Mouse (Mus musculus): ENCODE measurements around the gene Tnnt3. TPM values are rescaled to one million over a fixed set of nuclear protein-coding genes. Genes with fewer than 3 reads are reported as not detected.

Gene Tnnt3
- total and polyA plus RNA-seq, 2 experiments from 2014 or later = 1.3 to 3.1 TPM

GRCm38 (mm10) chr7:142537181-142537580, 38.5 kb downstream of the Tnnt3 start:
- DNase-seq (ENCODE audit: low spot score) (no peak), ATAC-seq (no peak)
- H3K36me3 ChIP-seq (ENCODE audit: insufficient read depth, low read length) = peaks cover 10% of the 10 kb centered on the region; the same call in 1 of the 2 replicates
- WGBS = 79% methylated on average over 5 of the region's 5 CpGs
- H3K4me2 ChIP-seq (ENCODE audit: low read depth, low read length) = no peak overlapping the region
- no peak overlapping the region for H3K4me3 ChIP-seq (ENCODE audit: low read length)
- TF ChIP-seq CTCF (IDR thresholded peaks at IDR 0.05; ENCODE audit: low read depth) = no peak
- no peak overlapping the region for H3K27ac ChIP-seq
- H3K9me3 ChIP-seq (ENCODE audit: low read length) = no peaks in the 10 kb centered on the region
- H3K9ac ChIP-seq (replicated peaks; ENCODE audit: low read length) = no peak overlapping the region
- H3K4me1 ChIP-seq (ENCODE audit: insufficient read depth, low read length) = peaks cover 10% of the 10 kb centered on the region
- no peaks in the 10 kb centered on the region for H3K27me3 ChIP-seq (ENCODE audit: insufficient read depth, low read length)

- no peak overlapping the region for H3K4me3 ChIP-seq (ENCODE audit: low read length)
- peak; percentile 63; the same call in 1 of the 2 replicates for ATAC-seq
- peaks cover 10% of the 10 kb centered on the region for H3K4me1 ChIP-seq (ENCODE audit: insufficient read depth, low read length)
- peaks cover 10% of the 10 kb centered on the region; the same call in 1 of the 2 replicates for H3K36me3 ChIP-seq (ENCODE audit: insufficient read depth, low read length)
- H3K27me3 ChIP-seq (ENCODE audit: insufficient read depth, low read length) = no peaks in the 10 kb centered on the region
- peak; percentile 89 for DNase-seq (ENCODE audit: low spot score)
- H3K4me2 ChIP-seq (ENCODE audit: low read depth, low read length) = no peak overlapping the region
- H3K27ac ChIP-seq = no peak overlapping the region; the same call in 1 of the 2 replicates
- H3K9ac ChIP-seq (replicated peaks; ENCODE audit: low read length) = no peak overlapping the region
- H3K9me3 ChIP-seq (ENCODE audit: low read length) = no peaks in the 10 kb centered on the region
- TF ChIP-seq CTCF (IDR thresholded peaks at IDR 0.05; ENCODE audit: low read depth) = peak; percentile 74
- 11% methylated on average over 6 of the region's 6 CpGs for WGBS
These were observed 39.2 kb downstream of the Tnnt3 start for GRCm38 (mm10) chr7:142537879-142538278.

GRCm38 (mm10) chr7:142538291-142538690, 39.7 kb downstream of the Tnnt3 start:
- no peaks in the 10 kb centered on the region for H3K9me3 ChIP-seq (ENCODE audit: low read length)
- ATAC-seq (no peak), DNase-seq (ENCODE audit: low spot score) (no peak)
- H3K9ac ChIP-seq (replicated peaks; ENCODE audit: low read length) = no peak overlapping the region
- WGBS = 33% methylated on average over 4 of the region's 4 CpGs
- H3K36me3 ChIP-seq (ENCODE audit: insufficient read depth, low read length) = peaks cover 10% of the 10 kb centered on the region; the same call in 1 of the 2 replicates
- no peak overlapping the region for H3K27ac ChIP-seq
- peaks cover 10% of the 10 kb centered on the region for H3K4me1 ChIP-seq (ENCODE audit: insufficient read depth, low read length)
- H3K4me3 ChIP-seq (ENCODE audit: low read length) = no peak overlapping the region
- no peak for TF ChIP-seq CTCF (IDR thresholded peaks at IDR 0.05; ENCODE audit: low read depth)
- H3K4me2 ChIP-seq (ENCODE audit: low read depth, low read length) = no peak overlapping the region
- no peaks in the 10 kb centered on the region for H3K27me3 ChIP-seq (ENCODE audit: insufficient read depth, low read length)

GRCm38 (mm10) chr7:142538766-142539165, 40.1 kb downstream of the Tnnt3 start:
- WGBS = 31% methylated on average over 6 of the region's 6 CpGs
- Histone ChIP-seq H3K27me3 (ENCODE audit: insufficient read depth, low read length) (no peaks in the 10 kb centered on the region), H3K4me2 (ENCODE audit: low read depth, low read length) (no peak overlapping the region), H3K4me1 (ENCODE audit: insufficient read depth, low read length) (peaks cover 6% of the 10 kb centered on the region), H3K4me3 (ENCODE audit: low read length) (no peak overlapping the region), H3K36me3 (ENCODE audit: insufficient read depth, low read length) (peaks cover 10% of the 10 kb centered on the region; the same call in 1 of the 2 replicates), H3K9me3 (ENCODE audit: low read length) (no peaks in the 10 kb centered on the region), H3K9ac (replicated peaks; ENCODE audit: low read length) (no peak overlapping the region), H3K27ac (no peak overlapping the region)
- ATAC-seq (no peak), DNase-seq (ENCODE audit: low spot score) (no peak)
- no peak for TF ChIP-seq CTCF (IDR thresholded peaks at IDR 0.05; ENCODE audit: low read depth)

- no peak for DNase-seq (ENCODE audit: low spot score)
- no peak for ATAC-seq
- TF ChIP-seq CTCF (IDR thresholded peaks at IDR 0.05; ENCODE audit: low read depth) = no peak
- Histone ChIP-seq H3K27me3 (ENCODE audit: insufficient read depth, low read length) (no peaks in the 10 kb centered on the region), H3K9ac (replicated peaks; ENCODE audit: low read length) (no peak overlapping the region), H3K4me3 (ENCODE audit: low read length) (no peak overlapping the region), H3K36me3 (ENCODE audit: insufficient read depth, low read length) (peaks cover 10% of the 10 kb centered on the region; the same call in 1 of the 2 replicates), H3K27ac (no peak overlapping the region), H3K4me1 (ENCODE audit: insufficient read depth, low read length) (no peaks in the 10 kb centered on the region), H3K9me3 (ENCODE audit: low read length) (no peaks in the 10 kb centered on the region), H3K4me2 (ENCODE audit: low read depth, low read length) (no peak overlapping the region)
- WGBS = 69% methylated on average over 8 of the region's 8 CpGs
These were observed 41.2 kb downstream of the Tnnt3 start for GRCm38 (mm10) chr7:142539828-142540227.

- H3K27me3 ChIP-seq (ENCODE audit: insufficient read depth, low read length) = no peaks in the 10 kb centered on the region
- no peak for TF ChIP-seq CTCF (IDR thresholded peaks at IDR 0.05; ENCODE audit: low read depth)
- peak overlapping the region; percentile 33; the same call in 1 of the 2 replicates for H3K9ac ChIP-seq (replicated peaks; ENCODE audit: low read length)
- H3K4me1 ChIP-seq (ENCODE audit: insufficient read depth, low read length) = no peaks in the 10 kb centered on the region
- ATAC-seq (no peak), DNase-seq (ENCODE audit: low spot score) (no peak)
- no peak overlapping the region for H3K27ac ChIP-seq
- no peak overlapping the region for H3K4me2 ChIP-seq (ENCODE audit: low read depth, low read length)
- H3K9me3 ChIP-seq (ENCODE audit: low read length) = no peaks in the 10 kb centered on the region
- peaks cover 13% of the 10 kb centered on the region; the same call in 1 of the 2 replicates for H3K36me3 ChIP-seq (ENCODE audit: insufficient read depth, low read length)
- H3K4me3 ChIP-seq (ENCODE audit: low read length) = no peak overlapping the region
- 35% methylated on average over 11 of the region's 11 CpGs for WGBS
These were observed 44.2 kb downstream of the Tnnt3 start for GRCm38 (mm10) chr7:142542771-142543303.

GRCm38 (mm10) chr7:142545967-142546366, 47.3 kb downstream of the Tnnt3 start:
- no peak for TF ChIP-seq CTCF (IDR thresholded peaks at IDR 0.05; ENCODE audit: low read depth)
- Histone ChIP-seq H3K27me3 (ENCODE audit: insufficient read depth, low read length) (no peaks in the 10 kb centered on the region), H3K9me3 (ENCODE audit: low read length) (no peaks in the 10 kb centered on the region), H3K27ac (no peak overlapping the region), H3K4me1 (ENCODE audit: insufficient read depth, low read length) (no peaks in the 10 kb centered on the region), H3K36me3 (ENCODE audit: insufficient read depth, low read length) (peaks cover 11% of the 10 kb centered on the region; the same call in 1 of the 2 replicates), H3K4me3 (ENCODE audit: low read length) (no peak overlapping the region), H3K4me2 (ENCODE audit: low read depth, low read length) (no peak overlapping the region), H3K9ac (replicated peaks; ENCODE audit: low read length) (no peak overlapping the region)
- 86% methylated on average over 7 of the region's 7 CpGs for WGBS
- no peak for ATAC-seq
- no peak for DNase-seq (ENCODE audit: low spot score)

All from hindbrain, postnatal 0 days (tissue).